Mouse (Mus musculus): ENCODE measurements around the gene Olfr699. TPM values are rescaled to one million over a fixed set of nuclear protein-coding genes. Genes with fewer than 3 reads are reported as not detected.
"Not testable (repeated sequence)": the region's sequence is repeated elsewhere in the genome, so short reads cannot be mapped to it uniquely, and the experiment has no call there.

The Olfr699 gene
- total RNA-seq (2021), result not detected
- long read RNA-seq, experiment 1, result 0 reads
- long read RNA-seq, experiment 2, result 0 reads

GRCm38 (mm10) chr7:106793098-106793497, at the start of gene Olfr699:
Gene Olfr699 (minus strand): TSS chr7:106793198.
- no peak for DNase-seq

GRCm38 (mm10) chr7:106833793-106834192, 40.8 kb upstream of the Olfr699 start, which contains the start of gene Olfr702:
Gene Olfr702 (minus strand): TSS chr7:106833893.
- DNase-seq, result no peak

GRCm38 (mm10) chr7:106818414-106818813, 25.4 kb upstream of the Olfr699 start:
- no peak for DNase-seq

- peak in 1 of 2 experiments; percentile 9 for DNase-seq
These were observed 22.8 kb upstream of the Olfr699 start for GRCm38 (mm10) chr7:106815775-106816174.

- DNase-seq, result no peak
These were observed 20.8 kb upstream of the Olfr699 start, which contains the start of gene Olfr701 for GRCm38 (mm10) chr7:106813829-106814228. Gene Olfr701 (plus strand): TSS chr7:106814129.

GRCm38 (mm10) chr7:106808734-106809133, 15.7 kb upstream of the Olfr699 start, which contains the start of gene Olfr700:
Gene Olfr700 (minus strand): TSS chr7:106808834.
- DNase-seq, result no peak

GRCm38 (mm10) chr7:106788330-106788729, 4.7 kb downstream of the Olfr699 start:
- DNase-seq, result peak in 1 of 2 experiments; percentile 3

- not testable (repeated sequence) for DNase-seq
These were observed 32.0 kb downstream of the Olfr699 start for GRCm38 (mm10) chr7:106761008-106761407.

- no peak for DNase-seq
These were observed 34.2 kb downstream of the Olfr699 start for GRCm38 (mm10) chr7:106758800-106759199.

- DNase-seq, result no peak
These were observed 37.7 kb downstream of the Olfr699 start, which contains the start of gene Olfr698 for GRCm38 (mm10) chr7:106755297-106755696. Gene Olfr698 (minus strand): TSS chr7:106755397.

- DNase-seq, result no peak
These were observed 47.2 kb downstream of the Olfr699 start for GRCm38 (mm10) chr7:106745811-106746210.

- no peak for DNase-seq
These were observed 50.7 kb downstream of the Olfr699 start, which contains the start of gene Olfr697 for GRCm38 (mm10) chr7:106742343-106742742. Gene Olfr697 (minus strand): TSS chr7:106742443.

Other genes starting within 250 kb of the Olfr699 start
- gene Olfr693, start 112.6 kb downstream of the Olfr699 start, total RNA-seq (2021), result not detected
- gene Olfr694, start 101.4 kb downstream of the Olfr699 start, total RNA-seq (2021), result not detected
- gene Olfr695, start 76.8 kb downstream of the Olfr699 start, total RNA-seq (2021), result not detected
- gene Olfr697, start 50.8 kb downstream of the Olfr699 start, total RNA-seq (2021), result not detected
- not detected for gene Olfr698, start 37.8 kb downstream of the Olfr699 start, total RNA-seq (2021)
- not detected for gene Olfr700, start 15.6 kb upstream of the Olfr699 start, total RNA-seq (2021)
- not detected for gene Olfr701, start 20.9 kb upstream of the Olfr699 start, total RNA-seq (2021)
- not detected for gene Olfr702, start 40.7 kb upstream of the Olfr699 start, total RNA-seq (2021)
- gene Olfr703, start 50.2 kb upstream of the Olfr699 start, total RNA-seq (2021), result not detected
- gene Olfr704, start 70.0 kb upstream of the Olfr699 start, total RNA-seq (2021), result not detected
- not detected for gene Olfr705, start 83.7 kb upstream of the Olfr699 start, total RNA-seq (2021)
- gene Olfr706, start 95.0 kb upstream of the Olfr699 start, total RNA-seq (2021), result not detected
- not detected for gene Olfr707, start 108.0 kb upstream of the Olfr699 start, total RNA-seq (2021)
- not detected for gene Olfr1532-ps1, start 114.8 kb upstream of the Olfr699 start, total RNA-seq (2021)
- not detected for gene Olfr709-ps1, start 139.0 kb upstream of the Olfr699 start, total RNA-seq (2021)
- gene Olfr710, start 155.1 kb upstream of the Olfr699 start, total RNA-seq (2021), result not detected
- not detected for gene Olfr6, start 170.7 kb upstream of the Olfr699 start, total RNA-seq (2021)
- not detected for gene Olfr711, start 182.3 kb upstream of the Olfr699 start, total RNA-seq (2021)
- not detected for gene Olfr2, start 212.9 kb upstream of the Olfr699 start, total RNA-seq (2021)
- gene Olfr713, start 238.0 kb upstream of the Olfr699 start, total RNA-seq (2021), result not detected

Measured in heart, adult 18-20 months (tissue).